Mouse (Mus musculus): ENCODE results near the gene Fgfr2. TPM values are rescaled to one million over a fixed set of nuclear protein-coding genes. Genes with fewer than 3 reads are reported as not detected.

Gene Fgfr2
- polyA plus RNA-seq, 1 experiment, result 59.9 TPM

GRCm38 (mm10) chr7:130766411-130767170 is 2356.6 kb downstream of the Fgfr2 start:
- H3K4me3 ChIP-seq (ENCODE audit: insufficient read depth, low read length), result no peak overlapping the region
- TF ChIP-seq POLR2A (IDR thresholded peaks at IDR 0.05; ENCODE audit: low read depth, low read length), result no peak
- TF ChIP-seq CTCF (IDR thresholded peaks at IDR 0.05; ENCODE audit: borderline replicate concordance, insufficient read depth, low read length), result no peak
- H3K4me1 ChIP-seq (ENCODE audit: control insufficient read depth, insufficient read depth, low read length), result no peaks in the 10 kb centered on the region
- no peak overlapping the region for H3K27ac ChIP-seq (ENCODE audit: insufficient read depth, low read length)

- no peak overlapping the region for H3K27ac ChIP-seq (ENCODE audit: insufficient read depth, low read length)
- TF ChIP-seq CTCF (IDR thresholded peaks at IDR 0.05; ENCODE audit: borderline replicate concordance, insufficient read depth, low read length) (no peak), POLR2A (IDR thresholded peaks at IDR 0.05; ENCODE audit: low read depth, low read length) (no peak)
- no peaks in the 10 kb centered on the region for H3K4me1 ChIP-seq (ENCODE audit: control insufficient read depth, insufficient read depth, low read length)
- H3K4me3 ChIP-seq (ENCODE audit: insufficient read depth, low read length), result no peak overlapping the region
These were observed 2359.0 kb downstream of the Fgfr2 start for GRCm38 (mm10) chr7:130764160-130764559.

GRCm38 (mm10) chr7:130762071-130762897 is 2360.9 kb downstream of the Fgfr2 start:
- peak; percentile 71; the same call in 1 of the 2 replicates for TF ChIP-seq CTCF (IDR thresholded peaks at IDR 0.05; ENCODE audit: borderline replicate concordance, insufficient read depth, low read length)
- TF ChIP-seq POLR2A (IDR thresholded peaks at IDR 0.05; ENCODE audit: low read depth, low read length), result no peak
- H3K27ac ChIP-seq (ENCODE audit: insufficient read depth, low read length), result no peak overlapping the region
- H3K4me1 ChIP-seq (ENCODE audit: control insufficient read depth, insufficient read depth, low read length), result no peaks in the 10 kb centered on the region
- no peak overlapping the region for H3K4me3 ChIP-seq (ENCODE audit: insufficient read depth, low read length)

DNA sequence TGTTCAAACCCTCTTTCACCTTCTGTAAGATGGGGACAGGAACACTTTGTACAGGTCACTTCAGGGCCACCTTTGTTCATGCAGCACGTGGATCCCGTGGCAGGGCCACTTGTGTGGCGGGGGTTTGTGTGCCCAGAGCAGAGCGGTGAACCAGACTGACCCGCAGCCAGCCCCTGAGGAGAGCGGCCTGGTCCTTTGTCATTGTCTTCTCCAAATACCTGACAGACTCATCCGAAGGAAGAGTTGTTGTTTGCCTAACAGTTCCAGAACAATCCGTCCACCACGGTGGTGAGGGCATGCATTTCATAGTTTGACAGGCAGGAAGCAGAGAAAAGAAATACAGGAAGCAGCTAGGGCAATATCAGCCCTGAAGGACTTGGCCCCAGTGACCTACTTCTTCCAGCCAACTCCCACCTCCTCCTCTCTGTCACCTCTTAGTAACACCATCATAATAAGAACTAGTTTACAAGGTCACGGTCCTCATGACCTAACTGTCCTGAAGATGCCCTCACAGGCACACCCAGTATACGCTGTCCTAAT is 2365.8 kb downstream of the Fgfr2 start:
- no peak for TF ChIP-seq POLR2A (IDR thresholded peaks at IDR 0.05; ENCODE audit: low read depth, low read length)
- TF ChIP-seq CTCF (IDR thresholded peaks at IDR 0.05; ENCODE audit: borderline replicate concordance, insufficient read depth, low read length), result no peak
- H3K27ac ChIP-seq (ENCODE audit: insufficient read depth, low read length), result no peak overlapping the region
- H3K4me3 ChIP-seq (ENCODE audit: insufficient read depth, low read length), result no peak overlapping the region

DNA sequence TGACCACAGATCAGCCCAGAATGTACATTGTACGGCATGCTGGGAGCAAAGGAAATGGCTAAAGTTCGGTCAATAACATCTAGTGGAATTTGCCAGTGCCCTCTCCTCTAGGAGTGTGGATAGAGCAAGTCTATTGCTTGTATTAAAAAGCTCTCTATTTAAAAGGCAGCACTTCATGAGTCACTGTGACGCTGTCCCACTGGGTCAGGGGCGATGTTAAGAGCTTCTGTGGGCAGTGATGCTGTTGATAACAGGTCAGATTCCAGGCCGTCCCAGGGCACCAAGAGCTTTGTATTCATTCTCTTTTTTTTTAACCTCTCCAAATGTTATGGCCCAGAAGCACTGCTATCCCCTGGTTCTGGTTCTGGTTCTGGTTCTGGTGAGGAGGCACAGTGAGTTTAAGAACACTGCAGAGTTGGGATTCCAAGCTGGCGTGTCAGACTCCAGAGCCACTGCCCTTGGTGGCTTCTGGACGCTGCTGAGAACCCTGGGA is 2366.8 kb downstream of the Fgfr2 start:
- Histone ChIP-seq H3K4me3 (ENCODE audit: insufficient read depth, low read length) (no peak overlapping the region), H3K27ac (ENCODE audit: insufficient read depth, low read length) (no peak overlapping the region; the same call in 1 of the 2 replicates), H3K4me1 (ENCODE audit: control insufficient read depth, insufficient read depth, low read length) (no peaks in the 10 kb centered on the region)
- TF ChIP-seq CTCF (IDR thresholded peaks at IDR 0.05; ENCODE audit: borderline replicate concordance, insufficient read depth, low read length) (no peak), POLR2A (IDR thresholded peaks at IDR 0.05; ENCODE audit: low read depth, low read length) (no peak)

More for the DNA sequence above, 2365.8 kb downstream of the Fgfr2 start:
- no peaks in the 10 kb centered on the region for H3K4me1 ChIP-seq (ENCODE audit: control insufficient read depth, insufficient read depth, low read length)

DNA sequence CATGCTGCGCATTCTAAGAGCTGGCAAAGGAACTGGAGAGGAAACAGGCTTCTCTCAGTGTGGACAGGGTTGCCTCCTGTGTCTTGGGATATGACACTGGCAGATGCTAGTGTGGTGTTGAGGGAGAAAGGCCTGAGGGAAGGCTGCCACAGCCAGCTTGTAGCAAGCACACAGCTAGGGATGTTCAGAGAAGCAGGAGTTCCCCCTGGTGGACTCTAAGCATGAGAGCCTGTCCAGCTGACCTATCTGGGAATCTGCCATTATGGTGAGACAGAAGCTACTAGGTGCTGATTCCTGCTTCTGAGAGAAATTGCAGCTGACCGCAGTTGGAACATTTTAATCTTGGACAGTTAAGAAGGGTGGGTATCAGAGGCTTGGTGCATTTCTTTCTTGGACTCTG is 2368.4 kb downstream of the Fgfr2 start:
- Histone ChIP-seq H3K4me3 (ENCODE audit: insufficient read depth, low read length) (no peak overlapping the region), H3K27ac (ENCODE audit: insufficient read depth, low read length) (no peak overlapping the region), H3K4me1 (ENCODE audit: control insufficient read depth, insufficient read depth, low read length) (no peaks in the 10 kb centered on the region)
- TF ChIP-seq CTCF (IDR thresholded peaks at IDR 0.05; ENCODE audit: borderline replicate concordance, insufficient read depth, low read length) (peak; percentile 18; the same call in 1 of the 2 replicates), POLR2A (IDR thresholded peaks at IDR 0.05; ENCODE audit: low read depth, low read length) (no peak)

GRCm38 (mm10) chr7:130751678-130752077 is 2371.5 kb downstream of the Fgfr2 start:
- Histone ChIP-seq H3K27ac (ENCODE audit: insufficient read depth, low read length) (no peak overlapping the region), H3K4me1 (ENCODE audit: control insufficient read depth, insufficient read depth, low read length) (no peaks in the 10 kb centered on the region), H3K4me3 (ENCODE audit: insufficient read depth, low read length) (no peak overlapping the region)
- TF ChIP-seq CTCF (IDR thresholded peaks at IDR 0.05; ENCODE audit: borderline replicate concordance, insufficient read depth, low read length) (no peak), POLR2A (IDR thresholded peaks at IDR 0.05; ENCODE audit: low read depth, low read length) (no peak)

- H3K27ac ChIP-seq (ENCODE audit: insufficient read depth, low read length), result no peak overlapping the region
- TF ChIP-seq POLR2A (IDR thresholded peaks at IDR 0.05; ENCODE audit: low read depth, low read length) (no peak), CTCF (IDR thresholded peaks at IDR 0.05; ENCODE audit: borderline replicate concordance, insufficient read depth, low read length) (no peak)
These were observed 2372.2 kb downstream of the Fgfr2 start for GRCm38 (mm10) chr7:130750752-130751490.

DNA sequence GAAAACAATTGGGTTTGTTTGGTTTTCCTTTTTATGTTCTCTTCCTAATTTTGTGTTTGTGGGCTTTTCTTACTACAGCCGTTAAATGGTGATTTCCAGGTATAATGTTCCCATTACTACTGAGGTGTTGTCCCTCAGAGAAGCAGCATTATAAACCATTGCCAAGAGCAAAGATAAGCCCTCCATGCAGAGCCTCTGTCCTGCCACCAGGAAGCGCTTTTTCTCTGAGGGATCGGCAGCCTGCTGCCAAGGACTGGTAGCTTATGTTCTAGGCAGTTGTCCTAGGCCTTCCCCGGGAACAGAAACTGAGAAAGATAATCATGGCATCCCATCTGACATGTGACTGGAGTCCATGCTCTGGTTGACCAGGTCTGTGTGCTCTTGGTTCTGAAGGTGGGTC is 2374.0 kb downstream of the Fgfr2 start:
- no peak overlapping the region for H3K4me3 ChIP-seq (ENCODE audit: insufficient read depth, low read length)
- no peak for TF ChIP-seq CTCF (IDR thresholded peaks at IDR 0.05; ENCODE audit: borderline replicate concordance, insufficient read depth, low read length)
- H3K27ac ChIP-seq (ENCODE audit: insufficient read depth, low read length), result no peak overlapping the region
- no peaks in the 10 kb centered on the region for H3K4me1 ChIP-seq (ENCODE audit: control insufficient read depth, insufficient read depth, low read length)

More at GRCm38 (mm10) chr7:130750752-130751490, 2372.2 kb downstream of the Fgfr2 start:
- H3K4me3 ChIP-seq (ENCODE audit: insufficient read depth, low read length), result no peak overlapping the region
- no peaks in the 10 kb centered on the region for H3K4me1 ChIP-seq (ENCODE audit: control insufficient read depth, insufficient read depth, low read length)
